Mouse (Mus musculus) lung, adult 2 months (tissue): ENCODE results near the gene Has1. TPM values are rescaled to one million over a fixed set of nuclear protein-coding genes. Genes with fewer than 3 reads are reported as not detected.

Source experiments
- DNase-seq: peaks from one replicate; pipeline ENCODE4 v3.0.0; 2022
- H3K4me1 ChIP-seq: fragments of 200-500 bp; 2 replicates; pipeline ENCODE4 v1.6.1; 2011; ENCODE audit warnings: low read length; ENCODE audit not compliant: control insufficient read depth, insufficient read depth
- H3K4me3 ChIP-seq: fragments of 200-500 bp; replicated peaks from 2 replicates; pipeline ENCODE3; 2011; ENCODE audit warnings: low read depth, mild to moderate bottlenecking, control low read depth, low read length; ENCODE audit errors: extremely low read depth
- CTCF ChIP-seq: fragments of 200-500 bp; IDR thresholded peaks from 2 replicates; pipeline ENCODE4 v1.5.1; 2011; ENCODE audit warnings: mild to moderate bottlenecking, low read length, control low read depth; ENCODE audit not compliant: insufficient read depth
- POLR2A ChIP-seq: fragments of 200-500 bp; IDR thresholded peaks from 2 replicates; pipeline ENCODE4 v1.6.1; 2011; ENCODE audit warnings: low read depth, mild to moderate bottlenecking, control low read depth, low read length, borderline replicate concordance; ENCODE audit errors: extremely low read depth
- WGBS: fragments of 180-500 bp; shearing (Covaris S2); methylation state at CpG from one replicate; pipeline ENCODE4 v1.1.7; 2018; 5-methylcytosine and 5-hydroxymethylcytosine counted together
- polyA plus RNA-seq: library from polyadenylated mRNA; depleted of rRNA; stranded (reverse); fragments of >200 nt; gene quantifications from 2 replicates; pipeline ENCODE4 v1.2.3, GENCODE M21; 2012; rRNA removed

Gene Has1
- polyA plus RNA-seq, 1 experiment: 1.9 TPM

DNA sequence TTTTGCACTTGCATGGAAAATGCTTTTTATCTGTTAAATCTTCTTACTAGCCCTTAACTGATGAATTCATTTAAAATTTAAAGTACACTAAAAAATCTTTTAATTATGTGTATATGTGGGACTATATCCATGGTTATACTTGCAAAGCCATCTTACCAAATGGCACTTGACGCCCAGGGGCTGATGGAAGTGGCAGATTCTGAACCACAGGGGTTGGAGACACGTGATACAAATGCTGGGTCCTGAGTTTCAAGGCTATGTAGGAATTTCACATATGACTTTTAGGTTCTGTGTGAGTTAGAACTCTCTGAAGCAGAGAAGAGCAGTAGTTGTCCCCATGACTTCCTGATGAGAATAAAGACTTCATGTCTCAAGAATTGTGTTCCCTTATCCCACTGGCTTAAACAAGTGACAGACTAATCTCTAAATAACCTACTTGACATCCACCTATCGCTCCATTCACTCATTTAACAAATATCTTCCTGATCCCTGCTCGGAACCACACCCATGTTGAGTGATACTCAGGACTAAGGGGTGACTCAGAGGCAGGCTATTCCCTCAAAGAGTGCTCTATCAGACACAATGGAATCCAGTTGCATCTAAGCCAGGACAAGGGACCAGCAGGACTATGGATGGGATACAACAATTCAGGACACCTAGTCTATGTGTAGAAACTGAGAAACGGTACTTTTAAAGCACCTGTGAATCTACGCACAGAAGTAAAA is 31.2 kb downstream of the Has1 start:
- WGBS: 71% methylated on average over 6 of the region's 6 CpGs
- H3K4me1 ChIP-seq: no peaks in the 10 kb centered on the region
- H3K4me3 ChIP-seq: no peak overlapping the region

DNA sequence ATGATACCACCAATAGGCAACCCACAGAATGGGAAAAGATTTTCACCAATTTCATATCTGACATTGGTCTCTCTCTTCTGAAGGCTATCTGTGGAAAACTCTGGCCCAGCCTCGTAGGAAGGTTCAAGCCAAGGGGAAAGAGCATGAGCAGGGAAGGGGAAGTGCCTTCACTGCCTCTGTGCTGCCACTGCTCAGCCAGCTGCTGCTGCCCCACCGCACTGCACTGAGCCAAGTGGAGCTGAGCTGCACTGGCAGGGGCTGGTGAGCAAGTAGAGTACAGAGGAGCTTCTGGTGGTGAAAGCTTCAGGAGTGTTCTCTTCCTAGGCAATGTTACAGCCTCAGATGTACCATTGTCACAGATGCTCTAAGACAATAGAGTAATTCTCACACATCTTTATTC is 59.5 kb downstream of the Has1 start:
- 37% methylated on average over 2 of the region's 2 CpGs for WGBS
- TF ChIP-seq CTCF (no peak), POLR2A (no peak)
- Histone ChIP-seq H3K4me3 (no peak overlapping the region), H3K4me1 (no peaks in the 10 kb centered on the region)
- no peak for DNase-seq

More for the DNA sequence above, 31.2 kb downstream of the Has1 start:
- no peak for DNase-seq
- TF ChIP-seq CTCF (no peak), POLR2A (no peak)

Other genes starting within 250 kb of the Has1 start
- gene Lnpep, start 230.2 kb downstream of the Has1 start, polyA plus RNA-seq: 8.0 and 13.5 TPM in 2 replicates
- gene Vmn2r90, start 151.5 kb downstream of the Has1 start, polyA plus RNA-seq: not detected in 2 replicates
- gene Spaca6, start 28.0 kb downstream of the Has1 start, polyA plus RNA-seq: 38.5 and 56.7 TPM in 2 replicates
- gene Fpr1, start 28.7 kb upstream of the Has1 start, polyA plus RNA-seq: 15.1 and 19.0 TPM in 2 replicates
- gene Fpr2, start 32.6 kb upstream of the Has1 start, polyA plus RNA-seq: 5.4 and 10.9 TPM in 2 replicates
- gene Fpr3, start 32.6 kb upstream of the Has1 start, polyA plus RNA-seq: not detected in 2 replicates
- not detected in 2 replicates for gene Fpr-rs4, start 166.5 kb upstream of the Has1 start, polyA plus RNA-seq
- not detected in 2 replicates for gene Vmn2r124, start 194.2 kb upstream of the Has1 start, polyA plus RNA-seq
- not detected in 2 replicates for gene Vmn2r91, start 229.8 kb upstream of the Has1 start, polyA plus RNA-seq